Mouse (Mus musculus) embryo, embryonic 10.5 days (tissue): ENCODE results near the gene Lsm14a.

Experiments used
- DNase-seq: peaks from one replicate; pipeline ENCODE4 v3.0.0-alpha.2; 2015; ENCODE audit warnings: low spot score

Gene Lsm14a

GRCm38 (mm10) chr7:34309186-34309764, 83.8 kb downstream of the Lsm14a start:
- DNase-seq = no peak

GRCm38 (mm10) chr7:34308586-34308985, 84.5 kb downstream of the Lsm14a start:
- no peak for DNase-seq

- no peak for DNase-seq
These were observed 87.7 kb downstream of the Lsm14a start for GRCm38 (mm10) chr7:34305454-34305853.

GRCm38 (mm10) chr7:34302651-34303050, 90.5 kb downstream of the Lsm14a start:
- no peak for DNase-seq

GRCm38 (mm10) chr7:34301952-34302351, 91.2 kb downstream of the Lsm14a start:
- no peak for DNase-seq

GRCm38 (mm10) chr7:34298818-34299217, 94.3 kb downstream of the Lsm14a start:
- DNase-seq = no peak

- DNase-seq = no peak
These were observed 97.0 kb downstream of the Lsm14a start for GRCm38 (mm10) chr7:34296124-34296523.
